Mouse (Mus musculus): Measurements from ENCODE around the gene Bicral.

Bicral gene

DNA sequence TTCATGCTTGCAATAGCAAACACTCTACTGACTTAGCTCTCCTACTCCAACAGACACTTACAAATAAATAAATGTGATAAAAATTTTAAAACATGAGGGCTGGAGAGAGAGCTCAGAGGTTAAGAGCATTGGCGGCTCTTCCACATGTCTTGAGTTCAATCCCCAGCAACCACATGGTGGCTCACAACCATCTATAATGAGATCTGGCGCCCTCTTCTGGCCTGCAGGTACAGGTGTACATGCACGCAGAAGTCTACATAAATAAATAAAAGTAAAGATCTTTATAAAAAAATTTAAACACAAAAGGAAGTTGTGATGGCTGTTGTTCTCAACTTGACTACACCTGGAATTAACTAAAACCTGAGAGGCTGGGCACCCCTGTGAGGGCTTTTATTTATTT lies 17.3 kb upstream of the Bicral start:
- 84% methylated on average over 3 of the region's 3 CpGs for WGBS

DNA sequence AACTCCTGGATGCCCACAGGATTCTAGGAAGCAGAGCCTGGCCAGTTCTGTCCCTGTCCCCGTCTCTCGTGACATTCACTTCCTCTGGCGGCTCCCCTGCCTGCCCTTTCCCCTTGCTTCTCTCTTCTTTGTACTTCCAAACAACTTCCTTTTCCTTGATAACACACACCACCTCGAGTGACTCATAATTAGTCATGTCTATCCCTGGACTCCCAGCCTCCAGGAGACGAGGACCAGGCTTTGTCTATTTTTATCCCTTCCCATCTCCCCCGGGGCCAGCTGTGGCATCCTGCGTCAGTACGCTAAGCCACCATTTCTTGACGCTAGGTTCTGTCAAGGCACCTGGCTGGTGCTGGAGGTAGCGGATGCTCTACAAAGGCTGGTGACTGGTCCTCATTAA lies 15.9 kb upstream of the Bicral start:
- WGBS = 31% methylated on average over 10 of the region's 10 CpGs

DNA sequence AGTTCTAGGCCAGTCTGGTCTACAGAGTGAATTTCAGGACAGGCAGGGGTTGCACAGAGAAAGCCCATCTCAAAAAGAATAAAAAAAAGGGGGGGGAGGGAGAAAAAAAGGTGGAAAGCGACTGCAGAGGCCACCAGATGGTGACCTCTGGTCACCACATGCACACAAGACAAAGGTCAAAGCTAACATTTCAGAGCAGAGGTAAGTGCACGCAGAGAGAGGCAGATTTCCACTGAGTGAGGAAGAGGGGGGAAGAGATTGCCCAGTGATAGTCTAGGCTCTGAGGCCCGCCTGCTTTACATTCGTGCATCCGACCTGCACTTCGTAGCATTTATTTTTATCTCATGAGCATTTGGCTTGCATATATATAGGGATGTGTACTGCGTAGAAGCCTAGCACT lies 14.5 kb upstream of the Bicral start:
- 67% methylated on average over 7 of the region's 7 CpGs for WGBS

DNA sequence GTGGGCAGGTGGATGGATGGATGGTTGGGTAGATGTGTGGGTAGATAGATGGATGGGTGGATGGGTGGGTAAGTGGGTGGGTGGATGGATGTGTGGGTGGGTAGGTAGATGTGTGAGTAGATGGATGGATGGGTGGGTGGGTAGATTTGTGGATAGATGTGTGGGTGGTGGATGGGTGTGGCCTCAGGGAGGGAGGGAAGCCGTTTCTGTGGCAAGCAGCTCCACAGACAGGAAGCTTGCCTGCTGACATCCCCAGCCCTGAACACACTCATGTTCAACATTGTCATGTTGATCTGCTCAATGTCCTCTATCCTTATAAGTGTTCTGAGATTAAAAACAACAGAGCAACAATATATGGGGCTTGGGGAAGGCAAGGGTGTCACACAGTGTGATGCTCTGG lies 12.6 kb upstream of the Bicral start:
- WGBS = 36% methylated on average over 1 of the region's 1 CpGs

DNA sequence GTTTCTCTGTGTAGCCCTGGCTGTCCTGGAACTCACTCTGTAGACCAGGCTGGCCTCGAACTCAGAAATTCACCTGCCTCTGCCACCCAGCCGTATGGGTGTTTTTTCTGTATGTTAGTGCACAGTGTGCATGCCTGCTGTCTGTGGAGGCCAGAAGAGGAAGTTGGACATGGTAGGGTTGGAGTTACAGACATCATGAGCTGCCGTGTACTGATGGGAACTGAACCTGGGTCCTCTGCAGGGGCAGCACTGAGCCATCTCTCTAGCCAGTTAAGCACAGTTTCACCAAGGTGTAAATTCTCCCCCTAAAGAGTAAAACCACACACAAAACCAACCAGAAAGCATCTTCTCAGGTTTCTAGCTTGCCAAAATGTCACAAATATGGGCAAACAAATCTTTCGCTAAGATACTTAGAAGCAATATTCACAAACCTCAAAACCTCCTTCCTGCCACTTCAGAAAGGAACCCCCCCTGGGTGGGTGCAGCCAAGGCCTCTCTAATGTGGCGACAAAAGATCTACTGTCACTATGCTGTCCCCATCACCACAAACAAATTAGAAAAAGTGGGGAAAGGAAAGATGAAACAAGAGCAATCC lies 12.0 kb upstream of the Bicral start:
- WGBS = 94% methylated on average over 5 of the region's 5 CpGs

DNA sequence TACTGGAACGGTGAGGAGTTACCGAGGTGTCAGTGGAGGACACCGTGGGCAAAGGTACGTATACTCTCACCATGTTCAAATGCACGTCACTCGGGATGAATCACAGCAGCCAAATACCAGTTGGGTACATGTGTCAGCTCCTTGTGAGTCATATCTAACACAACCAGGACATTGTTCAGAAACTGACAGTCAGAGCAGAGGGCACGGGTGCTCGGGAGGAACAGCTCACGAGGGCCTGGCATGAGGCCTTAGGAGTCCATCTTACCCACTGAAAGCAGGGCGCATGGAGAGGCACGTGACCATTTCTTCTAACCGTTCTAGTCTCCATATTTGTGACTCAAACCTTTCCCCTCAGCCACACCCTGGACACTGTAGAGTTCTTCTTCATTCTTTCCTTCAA lies 8.6 kb upstream of the Bicral start:
- 56% methylated on average over 12 of the region's 12 CpGs for WGBS

DNA sequence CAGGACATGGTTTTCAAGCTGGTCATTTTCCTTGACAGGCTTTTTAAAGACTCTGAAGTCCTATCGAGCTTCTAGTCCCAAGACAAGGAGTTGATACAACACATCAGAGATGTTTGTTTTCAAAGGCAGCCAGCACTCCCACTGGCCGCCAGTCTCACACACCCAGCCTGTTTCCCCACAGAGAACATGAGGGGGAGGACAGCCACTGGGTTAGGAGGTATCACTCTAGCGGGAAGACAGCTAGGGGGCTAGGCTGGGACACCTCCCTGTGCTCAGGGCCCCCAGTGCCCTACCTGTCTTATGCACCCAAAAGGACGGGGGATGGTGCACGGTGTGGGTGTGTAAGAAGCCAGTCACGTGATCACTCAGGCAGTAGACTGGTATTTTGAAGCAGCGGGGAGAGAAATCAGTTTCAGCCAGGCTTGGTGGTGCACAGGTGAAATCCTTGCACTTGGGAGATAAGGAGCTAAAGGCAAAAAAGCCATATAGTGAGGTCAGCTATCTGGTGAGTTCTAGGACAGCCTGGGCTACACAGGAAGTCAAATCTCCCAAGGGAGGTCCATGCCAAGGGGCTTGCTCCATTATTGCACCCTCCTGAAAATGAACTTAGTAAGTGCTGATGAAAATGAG lies 6.4 kb upstream of the Bicral start:
- 42% methylated on average over 7 of the region's 7 CpGs for WGBS

DNA sequence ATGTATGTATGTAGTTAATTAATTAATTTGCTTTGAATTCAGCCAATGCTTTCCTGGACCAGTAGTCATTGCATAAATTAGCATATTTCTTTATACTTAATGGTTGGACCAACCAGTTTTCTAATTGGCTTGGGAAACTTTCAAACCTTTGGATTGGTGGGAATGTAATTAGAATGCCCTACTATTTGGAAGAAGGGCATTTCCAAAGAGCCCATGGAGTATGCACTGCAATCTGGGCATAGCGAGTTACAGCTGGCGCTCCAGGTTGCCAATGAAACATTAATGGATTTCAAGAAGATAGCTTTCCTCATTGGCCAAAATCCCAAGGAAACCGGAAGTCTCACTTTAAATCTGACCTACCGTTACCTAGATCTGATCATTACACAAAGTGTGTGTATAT lies 1.8 kb upstream of the Bicral start:
- 69% methylated on average over 4 of the region's 4 CpGs for WGBS

DNA sequence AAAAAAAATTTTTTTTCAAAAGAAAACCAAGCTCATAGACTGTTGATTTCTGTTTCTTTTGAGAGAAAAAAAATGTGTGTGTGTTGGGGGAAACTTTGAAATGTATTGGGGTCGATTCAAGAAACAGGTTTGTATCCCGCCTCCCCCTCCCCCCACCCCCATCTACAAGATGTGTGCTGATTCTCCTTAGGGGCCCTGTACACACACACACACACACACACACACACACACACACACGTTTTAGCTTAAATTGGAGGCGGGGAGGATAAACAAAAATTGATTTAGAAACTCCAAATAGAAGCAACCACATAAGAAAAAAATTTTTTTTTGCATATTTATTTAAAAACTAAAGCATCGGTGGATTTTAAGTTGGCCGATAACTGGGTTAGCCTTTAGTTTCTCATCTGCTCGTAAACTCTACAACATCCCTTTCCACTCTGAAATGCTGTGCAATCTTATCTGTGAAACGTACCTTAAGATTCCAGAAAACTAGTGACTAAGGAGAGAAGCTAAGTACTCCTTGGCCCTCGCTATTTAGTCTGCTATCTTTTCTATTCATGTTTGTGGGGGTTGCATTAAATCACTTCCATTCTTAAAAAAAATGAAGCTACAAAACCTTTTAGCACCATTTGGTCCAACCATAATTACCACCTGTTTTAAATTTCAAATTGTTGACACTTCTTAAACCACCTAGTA lies 615 bp upstream of the Bicral start:
- WGBS = 12% methylated on average over 9 of the region's 9 CpGs

DNA sequence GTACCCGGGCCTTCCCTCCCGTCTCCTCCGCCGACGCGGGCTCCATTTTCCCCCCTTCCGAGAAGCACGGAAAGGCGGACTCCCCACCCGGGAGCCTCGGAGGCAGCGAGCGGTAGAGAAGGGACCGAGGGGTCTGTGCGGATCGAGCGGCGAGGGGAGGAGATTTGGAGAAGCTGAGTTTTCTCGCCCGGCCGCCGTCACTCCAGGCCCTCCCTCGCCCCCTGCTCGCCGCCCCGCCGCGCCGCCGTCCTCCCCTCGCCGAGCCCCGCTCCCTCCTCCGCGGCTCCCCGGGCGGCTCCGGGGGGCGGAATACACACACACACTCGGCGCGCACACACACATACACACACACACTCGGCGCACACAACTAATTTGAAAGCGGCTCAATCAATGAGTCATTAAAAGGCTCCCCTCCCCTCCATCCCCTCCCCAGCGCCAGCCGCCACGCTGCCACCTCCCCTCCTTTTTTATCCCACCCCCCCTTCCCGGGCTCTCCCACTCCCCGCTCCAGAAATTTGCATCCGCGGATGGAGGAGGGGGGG lies 850 bp downstream of the Bicral start:
- WGBS = under 1% methylated on average over 50 of the region's 52 CpGs

DNA sequence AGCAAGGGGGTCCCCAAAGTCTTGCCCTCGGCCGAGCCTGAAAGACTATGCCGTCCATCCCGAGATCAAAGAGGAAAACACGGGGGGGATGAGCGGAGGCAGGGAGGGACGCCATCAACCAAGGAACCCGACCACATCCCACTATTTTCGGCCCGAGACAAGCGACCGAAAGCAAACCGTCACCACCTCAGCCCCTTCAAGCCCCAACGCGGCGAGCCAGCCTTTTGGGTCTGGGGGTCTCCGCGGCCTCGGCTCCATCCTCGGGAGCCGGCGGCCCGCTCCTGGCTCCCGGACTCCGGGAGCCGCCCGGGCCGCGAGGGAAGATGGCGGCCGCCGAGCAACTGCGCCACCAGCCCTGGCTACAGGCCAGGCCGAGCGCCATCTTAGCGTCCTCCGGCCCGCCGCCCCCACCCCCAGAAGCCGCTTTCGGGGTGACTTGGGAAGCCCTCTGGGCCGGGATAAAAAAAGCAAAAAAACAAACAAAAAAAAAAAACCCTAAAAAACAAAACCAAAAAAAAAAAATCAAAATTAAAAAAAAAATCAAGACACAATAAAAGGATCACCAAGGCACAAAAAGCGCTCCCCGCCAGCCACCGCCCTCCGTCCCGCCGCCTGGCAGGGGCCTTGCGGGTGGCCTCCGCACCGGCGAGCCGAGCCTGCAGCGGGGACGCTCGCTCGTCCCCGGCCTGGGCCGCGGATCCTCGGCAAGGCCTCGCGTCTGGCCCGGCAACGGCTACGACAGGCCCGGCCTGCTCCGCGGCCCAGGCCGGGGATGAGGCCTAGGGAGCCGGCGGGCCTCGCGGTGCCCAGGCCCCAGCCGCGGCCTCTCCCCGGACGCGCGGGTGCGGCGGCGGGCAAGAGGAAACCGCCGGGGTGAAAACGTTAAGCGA lies 1.6 kb downstream of the Bicral start:
- under 1% methylated on average over 87 of the region's 87 CpGs for WGBS

DNA sequence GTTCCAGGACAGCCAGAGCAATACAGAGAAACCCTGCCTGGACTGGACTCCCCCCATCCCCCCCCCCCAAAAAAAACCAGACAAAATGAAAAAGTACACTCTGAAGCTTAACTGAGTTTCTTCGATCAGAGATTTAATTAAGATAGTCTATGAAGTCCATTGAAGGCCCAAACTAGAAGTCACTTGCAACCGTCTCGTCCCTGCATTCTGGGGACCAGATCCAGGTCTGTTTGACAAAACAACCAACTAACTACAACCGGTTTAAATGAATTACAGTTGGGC lies 2.2 kb downstream of the Bicral start:
- WGBS = 3% methylated on average over 4 of the region's 4 CpGs

DNA sequence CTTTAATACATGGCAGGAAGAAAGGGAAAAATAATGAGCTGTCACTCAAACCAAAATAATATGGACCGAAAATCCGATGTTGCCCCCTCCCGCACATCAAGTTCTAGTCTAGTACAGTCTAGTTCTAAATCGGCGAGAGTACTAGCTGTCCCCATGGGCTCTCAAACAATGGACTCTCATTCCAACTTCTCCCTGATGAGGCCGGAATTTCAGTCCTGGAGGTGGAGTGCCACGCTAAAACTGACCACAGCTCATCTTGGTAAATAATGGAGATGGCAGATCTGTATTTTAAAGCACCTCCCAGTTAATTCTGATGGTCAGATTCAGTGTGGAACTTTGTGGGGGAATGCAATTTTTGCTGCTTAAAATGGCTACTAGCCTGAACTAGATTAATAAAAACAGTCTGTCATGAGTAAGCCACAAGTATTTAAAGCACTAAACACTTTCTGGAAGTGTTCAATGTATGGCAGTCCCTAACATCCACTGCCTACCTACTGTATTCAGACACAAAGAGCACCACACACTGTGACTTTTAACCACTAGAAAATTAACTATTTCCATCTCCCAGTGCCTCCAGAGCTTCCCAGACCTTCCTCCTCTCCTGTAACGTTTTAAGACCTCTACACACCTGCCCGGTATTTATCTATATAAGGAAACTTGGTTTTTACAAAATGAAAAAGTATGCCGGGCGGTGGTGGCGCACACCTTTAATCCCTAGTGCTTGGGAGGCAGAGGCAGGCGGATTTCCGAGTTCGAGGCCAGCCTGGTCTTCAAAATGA lies 2.8 kb downstream of the Bicral start:
- 15% methylated on average over 15 of the region's 15 CpGs for WGBS

DNA sequence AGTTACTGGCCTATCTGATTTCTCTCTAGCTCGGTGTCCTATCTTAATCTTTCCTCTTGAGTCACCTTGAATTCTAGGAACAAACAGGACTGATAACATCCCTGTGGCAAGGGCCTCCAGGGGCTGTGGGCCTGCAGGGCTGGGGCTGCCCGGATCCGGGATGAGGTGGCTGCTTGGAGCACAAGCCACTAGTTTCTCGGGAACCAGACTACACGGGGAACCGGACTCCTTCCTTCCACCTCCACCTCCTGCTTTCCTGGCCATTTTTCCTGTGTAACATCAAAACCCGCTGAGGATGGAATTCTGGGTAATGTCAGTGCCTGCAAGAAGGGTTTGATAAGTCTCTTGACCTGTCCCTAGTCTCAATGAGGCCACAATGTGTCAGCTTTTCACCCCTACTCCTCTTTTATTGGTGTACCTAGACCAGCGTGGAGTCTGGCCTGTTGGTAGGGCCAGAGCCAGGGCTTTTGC lies 3.6 kb downstream of the Bicral start:
- 46% methylated on average over 8 of the region's 8 CpGs for WGBS

DNA sequence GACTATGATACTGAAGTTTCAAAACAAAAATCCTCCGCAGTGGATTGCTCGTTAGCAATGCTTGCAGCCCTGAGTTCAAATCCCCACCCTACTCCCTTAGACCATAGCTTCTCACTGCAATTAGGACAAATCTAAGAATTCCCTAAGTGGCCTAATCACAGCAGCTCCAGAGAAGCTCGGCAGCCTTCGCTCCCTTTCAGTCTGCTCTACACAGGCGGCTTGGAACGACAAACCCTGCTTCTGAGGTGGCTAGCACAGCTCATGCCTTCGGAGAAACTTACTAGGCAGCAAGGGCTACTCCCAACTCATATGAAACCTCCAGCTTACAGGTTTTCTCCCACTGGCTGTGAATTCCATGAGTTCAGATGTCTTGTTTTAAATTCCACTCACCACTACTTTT lies 4.2 kb downstream of the Bicral start:
- WGBS = 53% methylated on average over 7 of the region's 7 CpGs

DNA sequence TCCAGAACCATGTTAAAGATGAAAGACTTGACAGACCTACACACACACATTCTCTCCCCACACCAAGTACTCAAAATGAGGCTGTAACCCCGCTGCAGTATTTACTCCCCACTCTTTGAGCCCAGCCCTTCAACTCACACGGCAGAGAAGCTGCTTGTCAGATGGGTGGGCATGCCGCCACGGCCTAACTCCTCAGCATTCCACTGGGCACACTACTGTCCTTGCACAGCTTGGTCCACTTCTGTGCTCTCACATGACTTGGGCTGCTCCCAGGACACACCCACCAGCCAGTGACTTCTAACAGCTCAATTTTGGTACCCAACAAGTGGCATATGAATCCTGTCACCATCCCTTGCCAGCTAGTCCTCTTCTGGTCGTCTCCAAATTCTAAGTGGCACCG lies 5.0 kb downstream of the Bicral start:
- 20% methylated on average over 6 of the region's 6 CpGs for WGBS

DNA sequence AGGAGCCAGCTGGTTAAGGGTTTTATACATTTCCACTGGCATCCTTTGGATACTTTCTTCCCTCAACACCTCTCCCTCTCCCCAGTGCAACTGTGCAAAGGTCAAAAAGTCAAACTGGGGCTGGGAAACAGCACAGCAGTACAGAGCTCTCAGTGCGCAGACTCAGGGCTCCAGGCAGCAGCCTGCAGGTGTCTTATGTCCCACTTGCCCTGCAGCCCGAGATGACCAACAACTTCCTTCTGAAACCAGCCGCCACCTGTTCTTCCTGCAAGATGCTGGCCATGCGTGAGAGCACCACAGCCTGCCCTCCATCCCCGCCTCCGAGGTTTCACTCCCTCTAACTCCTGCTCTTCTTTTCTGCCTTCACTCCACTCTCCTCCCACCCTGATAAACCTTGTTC lies 5.6 kb downstream of the Bicral start:
- WGBS = 44% methylated on average over 6 of the region's 6 CpGs

DNA sequence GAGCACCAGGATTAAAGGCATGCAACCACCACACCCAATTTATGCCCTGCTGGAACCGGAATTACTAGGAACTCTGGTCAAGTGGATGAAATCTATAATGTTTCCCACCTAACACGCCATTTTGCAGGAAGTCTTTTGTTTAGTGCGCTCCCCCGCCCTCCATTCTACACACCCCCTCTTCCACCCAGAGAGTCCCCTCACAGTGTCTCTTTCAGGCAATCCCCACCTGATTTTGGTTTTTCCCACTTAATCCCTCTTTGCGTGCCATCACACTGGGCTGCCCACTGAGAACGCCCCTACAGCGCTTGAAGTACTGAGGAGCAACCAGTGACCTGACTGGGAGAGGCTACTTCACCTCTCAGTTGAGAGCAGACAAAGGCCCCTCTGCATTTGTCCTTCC lies 11.1 kb downstream of the Bicral start:
- WGBS = 93% methylated on average over 7 of the region's 7 CpGs

DNA sequence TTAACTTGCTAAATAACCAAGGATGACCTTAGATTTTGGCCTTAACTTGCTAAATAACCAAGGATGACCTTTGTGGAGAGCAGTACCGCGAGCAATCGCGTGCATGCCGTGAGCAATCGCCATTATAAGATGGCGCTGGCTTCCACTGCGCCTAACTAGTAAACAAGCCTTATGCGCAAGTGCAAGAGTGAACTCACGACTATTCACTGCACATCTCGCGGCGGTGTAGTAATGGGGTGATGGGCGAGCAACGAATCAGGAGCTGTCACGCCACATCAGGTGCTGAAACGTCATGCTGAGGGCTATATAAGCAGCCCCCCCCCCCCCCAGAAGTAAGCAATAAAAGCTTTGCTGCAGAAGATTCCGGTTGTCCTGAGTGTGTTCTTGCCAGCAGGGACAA lies 11.7 kb downstream of the Bicral start:
- 95% methylated on average over 18 of the region's 18 CpGs for WGBS

DNA sequence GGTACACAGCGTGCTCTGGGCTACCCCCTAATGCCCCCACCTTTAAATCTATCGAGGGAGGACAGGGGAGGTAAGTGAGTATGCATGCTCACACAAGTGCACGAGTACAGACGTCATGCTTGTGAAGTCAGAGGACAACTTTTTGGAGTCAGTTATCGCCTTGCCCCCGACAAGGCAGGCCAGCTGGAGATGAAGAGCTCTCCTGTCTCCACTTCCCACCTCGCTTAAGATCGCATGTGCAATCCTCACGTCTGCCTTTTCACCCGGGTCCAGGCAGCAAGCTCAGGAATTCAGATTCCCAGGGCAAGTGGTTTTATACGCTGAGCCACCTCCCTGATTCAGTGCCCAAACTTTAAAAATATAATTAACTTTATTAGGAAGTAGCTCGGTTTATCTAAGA lies 13.0 kb downstream of the Bicral start:
- WGBS = 80% methylated on average over 12 of the region's 12 CpGs

DNA sequence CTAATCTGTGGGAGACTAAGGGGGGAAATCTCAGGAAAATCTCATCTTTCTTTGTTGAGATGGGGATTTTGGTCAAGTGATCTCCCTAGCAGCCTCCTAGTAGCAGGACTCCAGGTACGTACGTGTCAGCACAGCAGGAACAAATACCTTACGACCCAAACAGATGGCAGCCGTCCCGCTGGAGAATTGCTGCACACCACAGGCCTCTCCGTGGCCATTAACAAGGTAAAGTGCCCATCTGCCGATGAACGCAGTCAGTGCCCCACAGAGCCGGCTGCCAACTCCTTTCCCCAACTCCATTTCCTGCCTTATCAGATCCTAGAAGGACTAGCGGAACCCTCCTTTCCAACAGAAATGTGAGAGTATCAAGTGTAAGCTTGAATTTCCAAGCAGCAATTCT lies 13.5 kb downstream of the Bicral start:
- 73% methylated on average over 10 of the region's 10 CpGs for WGBS

DNA sequence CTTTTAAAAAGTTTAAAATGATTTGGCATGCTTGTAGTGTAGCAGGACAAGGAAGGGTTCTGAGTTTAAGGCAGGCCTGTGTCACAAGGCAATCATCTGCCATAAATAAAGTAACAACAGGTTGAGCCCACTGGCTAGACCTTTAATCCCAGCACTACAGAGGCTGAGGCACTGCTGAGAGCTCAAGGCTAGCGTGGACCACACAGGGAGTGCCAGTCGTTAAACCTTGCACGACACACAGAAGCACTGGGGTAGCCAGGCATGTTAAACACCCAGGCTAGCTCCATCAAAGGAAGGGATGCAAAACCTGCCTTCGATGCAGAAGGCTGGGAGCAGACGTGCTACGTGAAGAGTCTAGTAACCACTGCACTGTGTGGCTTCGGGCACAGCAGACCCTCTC lies 14.6 kb downstream of the Bicral start:
- WGBS = 74% methylated on average over 7 of the region's 7 CpGs
